Mouse (Mus musculus) frontal cortex, postnatal 14 days (tissue): ENCODE results near the gene Ybx1.

Source experiments
- DNase-seq, 2 experiments: peaks; one replicate each; pipeline ENCODE4 v3.0.0; 2022; ENCODE audit warnings: low spot score in 2 of 2

The Ybx1 gene

DNA sequence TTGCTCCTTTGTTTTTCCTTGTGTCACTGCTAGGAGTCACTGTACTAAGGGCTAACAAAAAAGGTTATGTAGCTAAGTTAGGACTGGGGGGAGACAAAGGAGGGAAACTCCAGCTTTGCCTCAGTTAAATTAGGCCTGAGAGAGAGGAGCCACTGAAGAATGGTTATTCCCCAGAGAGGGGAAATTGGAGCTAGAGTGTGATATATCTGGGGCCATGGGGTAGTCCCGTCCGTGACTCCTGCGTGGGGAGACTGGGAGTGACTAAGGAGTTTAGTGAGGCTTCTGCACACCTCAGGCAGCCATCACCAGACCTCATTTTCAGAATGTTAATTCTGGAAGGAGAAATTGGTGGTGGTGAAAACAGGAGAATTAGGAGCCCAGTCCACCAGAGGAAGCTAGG is 60.1 kb downstream of the Ybx1 start:
- DNase-seq = no peak

DNA sequence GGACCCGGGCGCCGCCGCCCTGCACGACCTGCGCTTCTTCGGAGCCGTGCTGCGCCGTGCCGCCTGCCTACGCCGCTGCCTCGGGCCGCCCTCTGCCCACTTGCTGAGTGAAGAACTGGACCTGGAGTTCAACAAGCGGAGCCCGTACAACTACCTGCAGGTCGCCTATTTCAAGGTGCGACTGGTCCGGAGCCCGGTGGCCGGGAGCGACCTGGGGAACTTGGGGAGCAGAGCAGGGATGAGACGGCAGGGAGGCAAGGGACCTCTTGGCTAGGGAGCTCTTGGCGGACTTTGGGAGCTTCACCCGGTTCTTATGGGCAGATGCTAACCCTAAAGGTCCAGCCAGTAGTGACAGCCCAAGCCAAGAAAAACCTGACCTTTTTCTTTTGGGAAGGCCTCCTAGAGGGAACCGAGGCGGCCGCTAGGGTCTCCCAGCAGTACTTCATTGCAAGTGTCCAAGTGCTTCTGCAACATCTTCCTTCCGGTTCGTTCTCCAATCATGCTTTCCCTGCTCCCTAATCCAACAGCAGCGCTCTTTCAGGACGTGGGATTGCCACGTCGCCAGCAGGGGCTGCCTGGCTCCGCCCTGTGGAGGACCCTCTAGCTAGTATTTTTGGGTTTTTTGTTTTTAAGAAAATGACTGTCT is 61.0 kb downstream of the Ybx1 start:
- peak in 1 of 2 experiments; percentile 47 for DNase-seq

DNA sequence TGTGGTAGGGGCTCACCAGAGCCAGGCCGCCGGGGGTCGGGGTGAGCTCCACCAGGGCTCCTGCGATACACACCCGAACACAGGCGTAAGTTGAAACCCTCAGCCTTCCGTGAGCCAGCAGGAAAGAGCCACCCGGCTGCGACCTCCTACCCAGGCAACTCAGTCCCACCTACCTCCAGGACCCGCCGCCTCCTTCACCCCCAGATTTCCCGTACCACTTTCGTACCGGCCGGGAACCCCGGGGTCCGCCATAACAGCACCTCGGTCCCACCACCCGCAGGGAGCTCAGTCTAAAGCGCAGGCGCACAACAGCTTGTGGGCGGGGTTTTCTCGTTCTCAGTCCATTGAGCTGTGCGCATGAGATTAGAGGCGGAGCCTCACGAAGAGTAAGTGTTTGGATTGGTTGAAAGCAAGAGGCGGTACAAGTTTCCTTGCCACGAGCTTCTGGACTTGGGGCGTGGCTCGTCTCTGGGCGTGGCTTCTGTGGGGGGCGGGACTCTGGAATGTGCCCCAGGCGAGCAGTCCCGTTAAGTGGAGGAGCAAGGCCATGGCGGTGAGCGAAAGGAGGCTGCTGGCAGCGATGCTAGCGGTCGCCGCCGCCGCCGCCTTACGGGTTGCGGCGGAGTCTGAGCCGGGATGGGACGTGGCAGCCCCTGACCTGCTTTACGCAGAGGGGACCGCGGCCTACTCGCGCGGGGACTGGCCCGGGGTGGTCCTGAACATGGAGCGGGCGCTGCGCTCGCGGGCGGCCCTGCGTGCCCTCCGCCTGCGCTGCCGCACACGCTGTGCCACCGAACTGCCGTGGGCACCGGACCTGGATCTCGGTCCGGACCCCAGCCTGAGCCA is 61.8 kb downstream of the Ybx1 start, which contains the start of the genes AU022252 and P3h1:
AU022252 (minus strand) TSS at position 303 of the 846 bp plus-strand sequence.
P3h1 (plus strand) TSS at position 506 of the 846 bp plus-strand sequence.
- peak; percentile 97 to 98 for DNase-seq
